Mouse (Mus musculus) left cerebral cortex, postnatal 25 days (tissue): ENCODE measurements around the gene Bicd2. TPM values are rescaled to one million over a fixed set of nuclear protein-coding genes. Genes with fewer than 3 reads are reported as not detected.
"Not testable (repeated sequence)": the region's sequence is repeated elsewhere in the genome, so short reads cannot be mapped to it uniquely, and the experiment has no call there.

Source experiments
- DNase-seq, 2 experiments: peaks; one replicate each; pipeline ENCODE4 v3.0.0; 2022; ENCODE audit warnings: low spot score in 2 of 2, mixed read lengths in 1 of 2
- intact Hi-C: fragments of 180-260 bp; cut with DNase I; formaldehyde crosslinking; loops from one replicate; pipeline ENCODE4 v1.15.1; 2025
- total RNA-seq, 2 experiments: library from RNA; stranded (reverse); gene quantifications; 2 replicates each; pipeline ENCODE4 v1.2.3; 2021

Gene Bicd2
- total RNA-seq, 2 experiments from 2014 or later: 48.5 to 51.0 TPM

- peak; percentile 41 to 83 for DNase-seq
- intact Hi-C loops: no loop called here
Measured at GRCm38 (mm10) chr13:49353991-49354507, 12.7 kb downstream of the Bicd2 start.

DNA sequence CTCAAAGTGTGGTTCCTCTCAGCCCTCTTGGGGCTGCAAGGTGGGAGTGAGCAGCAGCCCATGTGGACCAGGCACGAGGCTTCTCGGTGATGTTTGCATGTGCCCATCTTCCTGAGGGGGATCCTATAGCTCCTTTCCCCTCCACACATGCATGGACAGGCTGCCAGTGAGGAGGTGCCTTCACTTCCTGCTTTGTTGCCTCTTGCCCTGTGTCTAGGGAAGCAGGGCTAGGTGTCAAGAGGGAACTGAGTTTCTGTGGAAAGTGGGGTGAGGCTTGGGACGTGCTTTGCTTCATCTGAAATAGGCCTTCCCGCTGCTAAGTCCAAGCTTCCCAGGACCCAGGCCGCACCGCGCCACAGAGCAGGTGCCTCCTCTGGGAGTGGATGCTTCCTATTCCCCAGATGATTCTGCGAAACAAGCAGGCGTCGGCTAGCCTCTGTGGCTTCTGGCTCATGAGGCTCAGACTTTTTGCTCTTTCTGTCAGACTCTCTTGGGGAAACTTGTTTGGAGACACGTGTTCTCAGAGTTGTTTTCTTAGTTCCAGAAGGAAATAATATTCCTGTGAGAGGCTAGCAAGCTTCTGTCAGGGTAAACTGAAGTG is 14.2 kb downstream of the Bicd2 start:
- intact Hi-C loops: no loop called here
- DNase-seq: no peak

GRCm38 (mm10) chr13:49356090-49356489 is 14.7 kb downstream of the Bicd2 start:
- no peak for DNase-seq
- intact Hi-C loops: no loop called here

GRCm38 (mm10) chr13:49357367-49358026 is 16.1 kb downstream of the Bicd2 start:
- intact Hi-C loops: no loop called here

DNA sequence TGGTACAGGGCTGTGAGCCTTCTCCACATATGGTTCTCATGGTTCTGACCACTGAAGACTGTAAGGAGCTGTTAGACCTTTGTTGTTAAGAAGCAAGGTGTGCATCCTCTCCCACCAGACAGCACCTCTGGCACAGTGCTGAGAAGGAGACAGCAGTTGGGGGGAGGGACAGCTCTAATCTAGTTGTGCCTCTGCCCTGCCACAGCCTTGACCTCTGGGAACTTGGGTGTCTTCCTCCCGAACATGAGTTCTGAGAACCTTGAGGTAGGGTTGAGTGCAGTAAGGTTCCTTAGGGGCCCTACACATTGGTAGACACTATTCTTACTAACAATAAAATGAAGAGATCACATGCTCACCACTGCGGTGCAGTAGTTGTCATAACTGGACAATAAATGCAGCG is 16.8 kb downstream of the Bicd2 start:
- intact Hi-C loops: no loop called here
- DNase-seq: no peak

More at GRCm38 (mm10) chr13:49357367-49358026, 16.1 kb downstream of the Bicd2 start:
- DNase-seq: no peak

DNA sequence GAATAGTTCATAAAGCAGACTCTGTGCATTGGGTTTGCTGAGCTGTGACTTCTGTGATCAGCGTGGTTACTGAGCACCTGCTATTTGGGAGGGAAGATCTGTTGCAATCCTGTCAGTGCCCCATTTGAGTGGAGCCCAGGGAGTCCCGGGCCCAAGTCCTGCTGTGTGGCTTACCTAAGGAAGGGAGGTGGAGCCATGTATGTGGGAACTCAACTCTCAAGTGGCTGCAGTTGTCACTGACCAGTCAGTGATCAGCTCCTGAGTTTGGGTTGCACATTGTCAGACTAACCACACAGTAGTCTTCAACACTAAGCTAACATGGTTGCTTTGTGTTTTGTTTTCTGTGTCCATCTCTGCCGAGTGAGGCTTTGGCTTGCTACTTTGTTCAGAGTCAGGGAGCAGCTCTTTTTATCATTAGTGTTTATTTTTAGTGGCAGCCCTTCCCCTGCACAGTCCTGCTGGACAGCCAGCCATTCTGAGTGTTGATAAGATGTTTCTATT is 19.6 kb downstream of the Bicd2 start:
- intact Hi-C loops: no loop called here
- no peak for DNase-seq

DNA sequence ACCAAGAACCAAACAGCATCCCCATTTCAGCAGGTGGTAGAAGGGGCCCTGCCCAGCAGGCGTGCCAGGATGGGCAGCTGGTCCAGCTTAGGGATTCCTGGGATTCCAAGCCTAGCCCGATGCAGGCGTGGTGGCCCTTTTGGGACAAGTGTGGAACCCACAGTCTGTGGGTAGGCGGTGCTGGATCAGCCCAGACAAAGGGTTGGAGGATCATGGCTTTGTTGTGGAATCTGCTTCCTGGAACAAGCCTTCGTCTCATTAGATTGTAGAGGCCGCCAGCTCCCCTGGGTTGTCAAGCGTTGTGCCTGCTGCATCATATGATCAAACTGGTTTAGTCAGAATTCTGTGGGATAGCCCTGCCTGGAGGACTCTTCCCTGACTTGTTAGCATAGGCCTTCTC is 21.0 kb downstream of the Bicd2 start:
- DNase-seq: no peak
- intact Hi-C loops: no loop called here

GRCm38 (mm10) chr13:49362804-49363203 is 21.4 kb downstream of the Bicd2 start:
- peak in 1 of 2 experiments; percentile 23 for DNase-seq
- intact Hi-C loops: no loop called here

DNA sequence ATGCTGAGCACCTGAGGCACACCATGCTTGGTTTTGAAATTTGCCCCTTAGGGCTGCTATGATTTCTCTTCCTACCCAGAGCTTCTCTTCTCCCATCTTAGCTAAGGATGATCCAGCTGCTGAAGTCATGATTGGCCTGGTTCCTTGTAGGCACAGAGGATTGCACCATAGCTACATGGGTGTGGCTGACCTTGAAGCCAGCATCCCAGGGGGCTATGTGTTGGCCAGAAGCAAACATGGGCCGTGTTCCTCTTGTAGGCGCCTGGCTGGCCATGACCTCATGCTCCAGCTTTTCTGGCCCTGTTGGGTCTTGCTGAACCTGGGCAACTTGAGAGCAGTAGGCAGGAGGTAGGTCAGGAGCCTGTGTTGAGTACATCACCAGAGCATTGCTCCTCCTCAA is 23.3 kb downstream of the Bicd2 start:
- intact Hi-C loops: no loop called here
- DNase-seq: no peak

- intact Hi-C loops: no loop called here
- no peak for DNase-seq
Measured at GRCm38 (mm10) chr13:49367657-49368440, 26.5 kb downstream of the Bicd2 start.

- no peak for DNase-seq
- intact Hi-C loops: no loop called here
Measured at GRCm38 (mm10) chr13:49369404-49369803, 28.0 kb downstream of the Bicd2 start.

- DNase-seq, intact Hi-C loops: not testable (repeated sequence)
Measured at GRCm38 (mm10) chr13:49370216-49370615, 28.8 kb downstream of the Bicd2 start.

- intact Hi-C loops, DNase-seq: not testable (repeated sequence)
Measured at GRCm38 (mm10) chr13:49370916-49371315, 29.5 kb downstream of the Bicd2 start.

- intact Hi-C loops: no loop called here
- peak; percentile 58 to 84 for DNase-seq
Measured at GRCm38 (mm10) chr13:49371428-49371899, 30.1 kb downstream of the Bicd2 start.

GRCm38 (mm10) chr13:49372370-49373060 is 31.1 kb downstream of the Bicd2 start:
- peak; percentile 60 to 87 for DNase-seq
- intact Hi-C loops: no loop called here

DNA sequence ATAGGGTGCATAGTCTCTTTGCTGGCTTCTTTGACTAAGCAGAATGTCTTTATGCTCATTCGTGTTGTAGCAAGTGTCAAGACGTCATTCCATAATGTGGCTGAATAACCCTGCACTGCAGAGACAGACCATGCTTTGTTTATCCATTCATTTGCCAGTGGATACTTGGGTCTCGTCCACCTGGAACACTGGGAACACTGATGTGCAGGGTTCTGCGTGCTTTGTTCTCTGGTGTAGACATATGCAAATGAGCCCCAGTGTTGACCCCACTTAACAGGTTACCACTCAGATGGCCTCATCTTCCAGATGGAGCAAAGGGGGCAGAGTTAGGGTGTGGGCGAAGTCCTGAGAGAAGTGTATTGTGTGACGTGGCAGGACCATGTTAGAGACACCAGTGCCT is 32.9 kb downstream of the Bicd2 start:
- DNase-seq: no peak
- intact Hi-C loops: no loop called here

DNA sequence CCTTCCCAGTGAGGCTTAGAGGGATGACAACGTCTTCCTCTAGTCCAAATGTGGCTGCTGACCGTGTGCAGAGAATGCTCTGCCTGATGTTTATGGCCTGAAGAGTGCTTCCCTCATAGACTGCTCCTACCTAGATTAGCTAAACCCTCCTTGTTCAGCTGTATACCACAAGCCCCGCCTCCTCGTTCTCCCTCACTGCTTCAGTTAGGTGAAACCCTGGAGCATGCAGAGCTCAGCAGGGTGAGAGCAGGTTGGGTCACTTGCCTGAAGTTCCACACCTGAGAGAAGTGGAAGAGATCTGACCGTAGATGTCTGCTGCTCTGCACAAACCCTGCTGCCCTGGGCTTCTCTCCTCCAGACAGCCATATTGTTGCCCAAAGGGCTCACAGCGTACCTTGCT is 33.3 kb downstream of the Bicd2 start:
- DNase-seq: no peak
- intact Hi-C loops: no loop called here

- DNase-seq: no peak
- intact Hi-C loops: no loop called here
Measured at GRCm38 (mm10) chr13:49377608-49378007, 36.2 kb downstream of the Bicd2 start.

- no peak for DNase-seq
- intact Hi-C loops: no loop called here
Measured at GRCm38 (mm10) chr13:49379301-49379700, 37.9 kb downstream of the Bicd2 start.
